Mouse (Mus musculus): Measurements from ENCODE around the gene Gbe1.

Gbe1 gene

GRCm38 (mm10) chr16:70353058-70353457 is 39.3 kb downstream of the Gbe1 start:
- DNase-seq (ENCODE audit: extremely low read depth, low read depth, low spot score) = no peak

- no peak for DNase-seq (ENCODE audit: extremely low read depth, low read depth, low spot score)
These were observed 44.6 kb downstream of the Gbe1 start for GRCm38 (mm10) chr16:70358326-70358725.

- no peak for DNase-seq (ENCODE audit: extremely low read depth, low read depth, low spot score)
These were observed 51.5 kb downstream of the Gbe1 start for GRCm38 (mm10) chr16:70365229-70365628.

- no peak for DNase-seq (ENCODE audit: extremely low read depth, low read depth, low spot score)
These were observed 67.3 kb downstream of the Gbe1 start for GRCm38 (mm10) chr16:70381045-70381444.

- DNase-seq (ENCODE audit: extremely low read depth, low read depth, low spot score) = no peak
These were observed 71.7 kb downstream of the Gbe1 start for GRCm38 (mm10) chr16:70385494-70385893.

- no peak for DNase-seq (ENCODE audit: extremely low read depth, low read depth, low spot score)
These were observed 73.6 kb downstream of the Gbe1 start for GRCm38 (mm10) chr16:70387385-70387784.

GRCm38 (mm10) chr16:70395276-70395675 is 81.5 kb downstream of the Gbe1 start:
- DNase-seq (ENCODE audit: extremely low read depth, low read depth, low spot score) = no peak

GRCm38 (mm10) chr16:70407780-70408179 is 94.0 kb downstream of the Gbe1 start:
- DNase-seq (ENCODE audit: extremely low read depth, low read depth, low spot score) = no peak

- no peak for DNase-seq (ENCODE audit: extremely low read depth, low read depth, low spot score)
These were observed 107.3 kb downstream of the Gbe1 start for GRCm38 (mm10) chr16:70421077-70421476.

GRCm38 (mm10) chr16:70449520-70449919 is 135.8 kb downstream of the Gbe1 start:
- no peak for DNase-seq (ENCODE audit: extremely low read depth, low read depth, low spot score)

- DNase-seq (ENCODE audit: extremely low read depth, low read depth, low spot score) = no peak
These were observed 161.8 kb downstream of the Gbe1 start for GRCm38 (mm10) chr16:70475583-70475982.

- no peak for DNase-seq (ENCODE audit: extremely low read depth, low read depth, low spot score)
These were observed 162.4 kb downstream of the Gbe1 start for GRCm38 (mm10) chr16:70476161-70476560.

- DNase-seq (ENCODE audit: extremely low read depth, low read depth, low spot score) = no peak
These were observed 166.7 kb downstream of the Gbe1 start for GRCm38 (mm10) chr16:70480494-70480893.

GRCm38 (mm10) chr16:70506457-70506856 is 192.7 kb downstream of the Gbe1 start:
- no peak for DNase-seq (ENCODE audit: extremely low read depth, low read depth, low spot score)

GRCm38 (mm10) chr16:70510938-70511337 is 197.2 kb downstream of the Gbe1 start:
- no peak for DNase-seq (ENCODE audit: extremely low read depth, low read depth, low spot score)

GRCm38 (mm10) chr16:70522861-70523260 is 209.1 kb downstream of the Gbe1 start:
- no peak for DNase-seq (ENCODE audit: extremely low read depth, low read depth, low spot score)

GRCm38 (mm10) chr16:70523566-70523965 is 209.8 kb downstream of the Gbe1 start:
- DNase-seq (ENCODE audit: extremely low read depth, low read depth, low spot score) = no peak

GRCm38 (mm10) chr16:70524273-70524672 is 210.5 kb downstream of the Gbe1 start:
- DNase-seq (ENCODE audit: extremely low read depth, low read depth, low spot score) = no peak

- no peak for DNase-seq (ENCODE audit: extremely low read depth, low read depth, low spot score)
These were observed 213.5 kb downstream of the Gbe1 start for GRCm38 (mm10) chr16:70527224-70527623.

GRCm38 (mm10) chr16:70535224-70535623 is 221.5 kb downstream of the Gbe1 start:
- peak; percentile 21 for DNase-seq (ENCODE audit: extremely low read depth, low read depth, low spot score)

- DNase-seq (ENCODE audit: extremely low read depth, low read depth, low spot score) = no peak
These were observed 237.1 kb downstream of the Gbe1 start for GRCm38 (mm10) chr16:70550835-70551234.

GRCm38 (mm10) chr16:70561635-70562348 is 248.0 kb downstream of the Gbe1 start:
- DNase-seq (ENCODE audit: extremely low read depth, low read depth, low spot score) = no peak

GRCm38 (mm10) chr16:70562574-70562973 is 248.8 kb downstream of the Gbe1 start:
- DNase-seq (ENCODE audit: extremely low read depth, low read depth, low spot score) = no peak
